Mouse (Mus musculus) cerebellum, adult 2 months (tissue): ENCODE measurements at regions not wholly inside any gene's neighbourhood (a gene's known extent, or its start where the extent isn't known, plus 50 kb on each side); places are given as distances from the start of the nearest gene placed in this dataset.

Source experiments
- DNase-seq, 2 experiments: peaks; one replicate each; pipeline ENCODE4 v3.0.0; 2021
- H3K27ac ChIP-seq: fragments of 200-500 bp; 2 replicates; pipeline ENCODE4 v1.5.1; 2012; ENCODE audit warnings: low read length, control low read depth, inconsistent platforms; ENCODE audit not compliant: insufficient read depth
- H3K27me3 ChIP-seq: fragments of 200-500 bp; 2 replicates; pipeline ENCODE4 v1.6.1; 2012; ENCODE audit warnings: inconsistent platforms, mild to moderate bottlenecking, low read length, moderate library complexity; ENCODE audit not compliant: control insufficient read depth, insufficient read depth
- H3K4me1 ChIP-seq: fragments of 200-500 bp; 2 replicates; pipeline ENCODE4 v1.6.1; 2011; ENCODE audit warnings: low read length; ENCODE audit not compliant: control insufficient read depth, insufficient read depth
- H3K4me3 ChIP-seq: fragments of 200-500 bp; replicated peaks from 2 replicates; pipeline ENCODE3; 2011; ENCODE audit warnings: mild to moderate bottlenecking, low read depth, low read length, control low read depth; ENCODE audit not compliant: insufficient read depth
- CTCF ChIP-seq: fragments of 200-500 bp; IDR thresholded peaks from 2 replicates; pipeline ENCODE4 v1.5.1; 2011; ENCODE audit warnings: low read depth, mild to moderate bottlenecking, control low read depth, low read length, moderate library complexity, borderline replicate concordance; ENCODE audit not compliant: insufficient read depth
- POLR2A ChIP-seq: fragments of 200-500 bp; IDR thresholded peaks from 2 replicates; pipeline ENCODE4 v1.6.1; 2011; ENCODE audit warnings: low read length, control low read depth, borderline replicate concordance; ENCODE audit not compliant: insufficient read depth
- WGBS: fragments of 180-500 bp; shearing (Covaris S2); methylation state at CpG from one replicate; pipeline ENCODE4 v1.1.7; 2018; 5-methylcytosine and 5-hydroxymethylcytosine counted together

GRCm38 (mm10) chr5:82825327-82825726, 529.7 kb downstream of the Tecrl start:
- Histone ChIP-seq H3K27me3 (no peaks in the 10 kb centered on the region), H3K4me3 (no peak overlapping the region), H3K4me1 (no peaks in the 10 kb centered on the region), H3K27ac (no peak overlapping the region)
- TF ChIP-seq CTCF: no peak
- no peak for TF ChIP-seq POLR2A
- WGBS: 71% methylated on average over 4 of the region's 4 CpGs
- no peak for DNase-seq

GRCm38 (mm10) chr5:82793197-82793596, 561.8 kb downstream of the Tecrl start:
- Histone ChIP-seq H3K4me1 (no peaks in the 10 kb centered on the region), H3K4me3 (no peak overlapping the region), H3K27me3 (no peaks in the 10 kb centered on the region), H3K27ac (no peak overlapping the region)
- TF ChIP-seq POLR2A: no peak
- no peak for TF ChIP-seq CTCF
- no peak for DNase-seq
- 92% methylated on average over 1 of the region's 1 CpGs for WGBS
